Mouse (Mus musculus) stomach, embryonic 16.5 days (tissue): ENCODE data around the gene Zfp819. TPM values are rescaled to one million over a fixed set of nuclear protein-coding genes. Genes with fewer than 3 reads are reported as not detected.
A peak's percentile ranks its signal among the peaks of the same experiment; 100 is the strongest.

ENCODE experiments used
- ATAC-seq: fragments of 200-750 bp; cut with Nextera tagmentation; 2 replicates; pipeline ENCODE4 v1.8.0; 2017; ENCODE audit warnings: moderate number of reproducible peaks, moderate TSS enrichment; ENCODE audit not compliant: insufficient read depth, low FRiP score
- H3K27ac ChIP-seq: fragments of 300-500 bp; sonication (generic); 2 replicates; pipeline ENCODE4 v1.5.1; 2014; ENCODE audit warnings: low read length
- H3K27me3 ChIP-seq: fragments of 300-500 bp; sonication (generic); 2 replicates; pipeline ENCODE4 v1.6.1; 2014; ENCODE audit warnings: low read length, control low read depth, mixed read lengths; ENCODE audit not compliant: control insufficient read depth, insufficient read depth
- H3K36me3 ChIP-seq: fragments of 300-500 bp; sonication (generic); 2 replicates; pipeline ENCODE4 v1.6.1; 2014; ENCODE audit warnings: low read length; ENCODE audit not compliant: control insufficient read depth, insufficient read depth
- H3K4me1 ChIP-seq: fragments of 300-500 bp; sonication (generic); 2 replicates; pipeline ENCODE4 v1.6.1; 2014; ENCODE audit warnings: low read length, control low read depth, mixed read lengths; ENCODE audit not compliant: control insufficient read depth, insufficient read depth
- H3K4me2 ChIP-seq: fragments of 300-500 bp; sonication (generic); 2 replicates; pipeline ENCODE4 v1.6.1; 2014; ENCODE audit warnings: low read depth, low read length, mixed read lengths
- H3K4me3 ChIP-seq: fragments of 300-500 bp; sonication (generic); replicated peaks from 2 replicates; pipeline ENCODE4 v1.5.1; 2014; ENCODE audit warnings: mild to moderate bottlenecking, low read length
- H3K9ac ChIP-seq: fragments of 300-500 bp; sonication (generic); 2 replicates; pipeline ENCODE4 v1.6.1; 2014; ENCODE audit warnings: low read length
- H3K9me3 ChIP-seq: fragments of 300-500 bp; sonication (generic); replicated peaks from 2 replicates; pipeline ENCODE4 v1.6.1; 2016; ENCODE audit warnings: low read length, control low read depth; ENCODE audit not compliant: control insufficient read depth
- WGBS: fragments of 180-500 bp; shearing (Covaris S2); extraction: QIAGEN DNeasy Blood & Tissue Kit; methylation state at CpG from one replicate; pipeline ENCODE4 v1.1.7; 2014; 5-methylcytosine and 5-hydroxymethylcytosine counted together
- polyA plus RNA-seq: library from polyadenylated mRNA; unstranded; fragments of >200 nt; fragmentation: Nextera tagmentation; extraction: Ambion mirVana; gene quantifications from 2 replicates; pipeline ENCODE4 v1.2.1, GENCODE M21; 2015

Gene Zfp819
- polyA plus RNA-seq, 1 experiment from 2014 or later: not detected

DNA sequence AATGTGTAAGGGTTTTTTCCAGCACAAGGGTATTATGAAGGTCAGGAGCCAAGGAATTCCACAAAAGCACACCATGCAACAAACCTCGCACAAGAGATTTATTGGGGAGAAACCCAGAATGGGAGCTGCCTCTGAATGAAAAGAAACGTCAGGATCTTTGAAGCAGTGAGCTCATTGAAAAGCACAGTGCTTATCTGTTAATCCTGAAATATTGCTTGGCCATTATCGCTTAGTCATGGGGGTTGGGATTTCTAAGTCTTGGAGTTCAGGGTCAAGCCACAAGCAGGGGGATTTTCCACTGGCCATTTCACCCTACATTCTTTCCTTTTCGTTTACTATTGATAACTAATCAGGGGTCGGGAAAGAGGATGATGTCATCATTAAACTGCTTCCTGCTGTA lies 5.1 kb upstream of the Zfp819 start:
- no peak overlapping the region for H3K27ac ChIP-seq
- WGBS: 20% methylated on average over 5 of the region's 5 CpGs
- no peak for ATAC-seq

GRCm38 (mm10) chr7:43607743-43608287 lies 846 bp downstream of the Zfp819 start:
- 35% methylated on average over 5 of the region's 5 CpGs for WGBS
- Histone ChIP-seq H3K4me2 (peak overlapping the region; percentile 62; the same call in 1 of the 2 replicates), H3K4me3 (no peak overlapping the region), H3K4me1 (peaks cover 3% of the 10 kb centered on the region), H3K27me3 (no peaks in the 10 kb centered on the region), H3K36me3 (no peaks in the 10 kb centered on the region), H3K27ac (no peak overlapping the region), H3K9ac (no peak overlapping the region), H3K9me3 (no peaks in the 10 kb centered on the region)
- ATAC-seq: no peak

More for the DNA sequence above, 5.1 kb upstream of the Zfp819 start:
- H3K36me3 ChIP-seq: no peaks in the 10 kb centered on the region
- no peaks in the 10 kb centered on the region for H3K27me3 ChIP-seq
- no peaks in the 10 kb centered on the region for H3K9me3 ChIP-seq
- no peak overlapping the region for H3K4me2 ChIP-seq
- no peak overlapping the region for H3K4me3 ChIP-seq
- no peaks in the 10 kb centered on the region; the same call in 1 of the 2 replicates for H3K4me1 ChIP-seq
- H3K9ac ChIP-seq: no peak overlapping the region

GRCm38 (mm10) chr7:43608316-43608824 lies 1.4 kb downstream of the Zfp819 start:
- Histone ChIP-seq H3K9ac (no peak overlapping the region), H3K9me3 (no peaks in the 10 kb centered on the region), H3K36me3 (no peaks in the 10 kb centered on the region), H3K27ac (no peak overlapping the region), H3K4me1 (peaks cover 3% of the 10 kb centered on the region), H3K4me3 (no peak overlapping the region), H3K4me2 (no peak overlapping the region), H3K27me3 (no peaks in the 10 kb centered on the region)
- WGBS: 68% methylated on average over 7 of the region's 7 CpGs
- ATAC-seq: no peak

DNA sequence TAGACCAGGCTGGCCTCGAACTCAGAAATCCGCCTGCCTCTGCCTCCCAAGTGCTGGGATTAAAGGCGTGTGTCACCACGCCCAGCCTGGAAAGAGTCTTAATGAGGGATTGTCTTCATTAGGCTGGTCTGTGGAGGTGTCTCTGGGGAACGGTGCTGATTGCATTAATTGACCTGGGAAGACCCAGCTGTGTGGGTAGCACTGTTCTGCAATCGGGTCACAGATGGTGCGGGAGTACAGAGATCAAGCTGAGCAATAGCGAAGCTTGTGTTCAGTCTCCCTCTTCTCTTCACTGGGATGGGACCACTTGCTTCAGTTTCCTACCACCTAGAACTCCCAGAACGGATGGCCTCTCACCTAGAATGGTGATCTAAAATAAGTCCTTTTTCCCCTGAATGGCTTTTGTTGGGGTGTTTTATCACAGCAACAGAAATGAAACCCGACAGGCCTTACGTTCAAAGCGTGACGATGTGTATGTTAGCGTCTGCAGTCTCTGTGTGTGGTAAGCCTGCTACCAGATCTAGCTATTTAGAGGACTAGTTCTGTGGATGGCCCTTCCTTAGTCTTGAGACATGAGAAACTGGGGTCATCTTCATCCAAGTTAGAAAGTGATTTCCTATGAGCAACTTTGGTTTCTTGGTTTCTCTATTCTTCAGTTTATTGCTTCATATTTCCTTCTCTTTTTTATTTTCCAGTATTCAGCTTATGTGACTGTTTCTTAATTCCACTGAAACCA lies 7.0 kb downstream of the Zfp819 start:
- Histone ChIP-seq H3K9me3 (no peaks in the 10 kb centered on the region), H3K9ac (no peak overlapping the region), H3K36me3 (no peaks in the 10 kb centered on the region), H3K4me1 (no peaks in the 10 kb centered on the region), H3K27ac (no peak overlapping the region), H3K4me2 (no peak overlapping the region), H3K27me3 (no peaks in the 10 kb centered on the region), H3K4me3 (no peak overlapping the region)
- WGBS: 93% methylated on average over 14 of the region's 14 CpGs
- no peak for ATAC-seq

GRCm38 (mm10) chr7:43622927-43623326 lies 16.0 kb downstream of the Zfp819 start:
- Histone ChIP-seq H3K4me1 (no peaks in the 10 kb centered on the region), H3K9ac (no peak overlapping the region), H3K4me2 (no peak overlapping the region), H3K9me3 (no peaks in the 10 kb centered on the region), H3K36me3 (no peaks in the 10 kb centered on the region), H3K27ac (no peak overlapping the region), H3K4me3 (no peak overlapping the region), H3K27me3 (no peaks in the 10 kb centered on the region)
- no peak for ATAC-seq
- WGBS: 66% methylated on average over 7 of the region's 7 CpGs

DNA sequence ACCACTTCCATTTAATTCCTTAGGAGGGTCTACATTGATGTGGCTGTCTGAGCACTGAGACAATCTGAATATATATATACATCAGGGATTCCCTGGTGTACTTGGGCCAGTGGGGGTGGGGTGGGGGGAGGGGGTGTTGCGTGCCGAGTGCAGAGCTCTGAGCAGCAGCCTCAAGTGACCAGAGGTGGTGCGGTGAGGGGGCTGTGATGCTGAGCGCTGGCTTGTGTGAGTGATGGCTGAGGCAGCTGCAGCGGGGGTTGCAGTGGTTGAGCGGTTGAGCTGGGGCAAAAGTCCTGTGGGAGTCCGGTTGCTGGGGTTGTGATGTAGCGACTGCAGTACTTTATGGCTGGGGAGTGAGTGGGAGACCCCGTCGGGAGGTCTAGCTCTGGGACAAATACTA lies 16.9 kb downstream of the Zfp819 start:
- H3K4me3 ChIP-seq: no peak overlapping the region
- H3K4me1 ChIP-seq: no peaks in the 10 kb centered on the region
- no peak overlapping the region for H3K4me2 ChIP-seq
- no peak for ATAC-seq
- no peak overlapping the region for H3K27ac ChIP-seq
- no peaks in the 10 kb centered on the region for H3K9me3 ChIP-seq
- WGBS: 16% methylated on average over 10 of the region's 10 CpGs
- H3K36me3 ChIP-seq: no peaks in the 10 kb centered on the region
- no peak overlapping the region for H3K9ac ChIP-seq
- H3K27me3 ChIP-seq: no peaks in the 10 kb centered on the region

GRCm38 (mm10) chr7:43625065-43625464 lies 18.1 kb downstream of the Zfp819 start:
- no peak overlapping the region for H3K27ac ChIP-seq
- no peaks in the 10 kb centered on the region for H3K4me1 ChIP-seq
- no peaks in the 10 kb centered on the region for H3K27me3 ChIP-seq
- H3K9me3 ChIP-seq: no peaks in the 10 kb centered on the region
- no peak overlapping the region for H3K4me2 ChIP-seq
- no peak overlapping the region for H3K4me3 ChIP-seq
- H3K9ac ChIP-seq: no peak overlapping the region
- 71% methylated on average over 3 of the region's 3 CpGs for WGBS
- no peaks in the 10 kb centered on the region for H3K36me3 ChIP-seq
- no peak for ATAC-seq

- Histone ChIP-seq H3K27ac (no peak overlapping the region), H3K27me3 (no peaks in the 10 kb centered on the region), H3K4me3 (no peak overlapping the region), H3K9me3 (no peaks in the 10 kb centered on the region), H3K36me3 (no peaks in the 10 kb centered on the region), H3K9ac (no peak overlapping the region), H3K4me2 (no peak overlapping the region), H3K4me1 (no peaks in the 10 kb centered on the region)
- 79% methylated on average over 8 of the region's 8 CpGs for WGBS
- ATAC-seq: no peak
These were observed 18.9 kb downstream of the Zfp819 start for GRCm38 (mm10) chr7:43625794-43626422.

- no peak for ATAC-seq
These were observed 27.0 kb downstream of the Zfp819 start for GRCm38 (mm10) chr7:43633940-43634339.

More at GRCm38 (mm10) chr7:43633940-43634339, 27.0 kb downstream of the Zfp819 start:
- Histone ChIP-seq H3K27ac (no peak overlapping the region), H3K9me3 (no peaks in the 10 kb centered on the region), H3K4me1 (no peaks in the 10 kb centered on the region), H3K9ac (no peak overlapping the region), H3K36me3 (no peaks in the 10 kb centered on the region), H3K4me2 (no peak overlapping the region), H3K4me3 (no peak overlapping the region), H3K27me3 (no peaks in the 10 kb centered on the region)
- WGBS: 68% methylated on average over 4 of the region's 4 CpGs
